Mouse (Mus musculus): ENCODE data around the gene Gm11111.

GRCm38 (mm10) chr5:98580811-98581210, 28.3 kb downstream of the Gm11111 start:
- TF ChIP-seq CTCF (IDR thresholded peaks at IDR 0.05; ENCODE audit: low read depth, low read length) (no peak), POLR2A (IDR thresholded peaks at IDR 0.05; ENCODE audit: borderline replicate concordance, low read depth, low read length) (no peak)

Data from bone marrow macrophage, adult 2 months (primary cell).